Mouse (Mus musculus) hindbrain, embryonic 11.5 days (tissue): ENCODE results near the gene Slc4a1. TPM values are rescaled to one million over a fixed set of nuclear protein-coding genes. Genes with fewer than 3 reads are reported as not detected.

ENCODE experiments used
- ATAC-seq: fragments of 200-750 bp; cut with Nextera tagmentation; 2 replicates; pipeline ENCODE4 v1.8.0; 2017; ENCODE audit warnings: mild to moderate bottlenecking, moderate TSS enrichment, moderate library complexity; ENCODE audit not compliant: low FRiP score
- DNase-seq: peaks from one replicate; pipeline ENCODE4 v3.0.0-alpha.2; 2015; ENCODE audit warnings: low spot score
- H3K27ac ChIP-seq: fragments of 300-500 bp; sonication (generic); 2 replicates; pipeline ENCODE4 v1.5.1; 2014; ENCODE audit warnings: mild to moderate bottlenecking, low read depth, low read length
- H3K27me3 ChIP-seq: fragments of 300-500 bp; sonication (generic); 2 replicates; pipeline ENCODE4 v1.6.1; 2014; ENCODE audit warnings: mild to moderate bottlenecking, low read length, moderate library complexity, mixed read lengths; ENCODE audit not compliant: control insufficient read depth, insufficient read depth
- H3K36me3 ChIP-seq: fragments of 300-500 bp; sonication (generic); 2 replicates; pipeline ENCODE4 v1.6.1; 2014; ENCODE audit warnings: mild to moderate bottlenecking, low read length, moderate library complexity, mixed read lengths; ENCODE audit not compliant: control insufficient read depth, insufficient read depth
- H3K4me1 ChIP-seq: fragments of 300-500 bp; sonication (generic); replicated peaks from 2 replicates; pipeline ENCODE4 v1.6.1; 2014; ENCODE audit warnings: low read length, mixed read lengths; ENCODE audit not compliant: control insufficient read depth, insufficient read depth
- H3K4me2 ChIP-seq: fragments of 300-500 bp; sonication (generic); replicated peaks from 2 replicates; pipeline ENCODE4 v1.6.1; 2014; ENCODE audit warnings: mild to moderate bottlenecking, low read depth, low read length
- H3K4me3 ChIP-seq: fragments of 300-500 bp; sonication (generic); 2 replicates; pipeline ENCODE4 v1.5.1; 2014; ENCODE audit warnings: low read depth, low read length
- H3K9ac ChIP-seq: fragments of 300-500 bp; sonication (generic); 2 replicates; pipeline ENCODE4 v1.6.1; 2014; ENCODE audit warnings: low read depth, low read length
- H3K9me3 ChIP-seq: fragments of 300-500 bp; sonication (generic); 2 replicates; pipeline ENCODE4 v1.6.1; 2016; ENCODE audit warnings: low read length; ENCODE audit not compliant: control insufficient read depth
- WGBS: fragments of 180-500 bp; shearing (Covaris S2); extraction: QIAGEN DNeasy Blood & Tissue Kit; methylation state at CpG from one replicate; pipeline ENCODE4 v1.1.7; 2014; 5-methylcytosine and 5-hydroxymethylcytosine counted together
- polyA plus RNA-seq: library from polyadenylated mRNA; unstranded; fragments of >200 nt; fragmentation: Nextera tagmentation; extraction: Ambion mirVana; gene quantifications from 2 replicates; pipeline ENCODE4 v1.2.1, GENCODE M21; 2014

Slc4a1 gene
- polyA plus RNA-seq, 1 experiment from 2014 or later = 25.8 TPM

GRCm38 (mm10) chr11:102365699-102366098 is 304 bp downstream of the Slc4a1 start:
- no peak for DNase-seq
- H3K36me3 ChIP-seq = no peaks in the 10 kb centered on the region
- no peaks in the 10 kb centered on the region for H3K4me1 ChIP-seq
- no peaks in the 10 kb centered on the region for H3K27me3 ChIP-seq
- no peak overlapping the region for H3K9ac ChIP-seq
- H3K9me3 ChIP-seq = no peaks in the 10 kb centered on the region
- no peak for ATAC-seq
- 48% methylated on average over 4 of the region's 4 CpGs for WGBS
- no peak overlapping the region for H3K27ac ChIP-seq
- H3K4me2 ChIP-seq = no peak overlapping the region
- H3K4me3 ChIP-seq = no peak overlapping the region

- no peaks in the 10 kb centered on the region for H3K36me3 ChIP-seq
- DNase-seq (no peak), ATAC-seq (no peak)
- 0 out of 2 replicates have a peak overlapping the region, but pooled peaks have one; percentile 2 for H3K4me3 ChIP-seq
- H3K27ac ChIP-seq = no peak overlapping the region
- no peak overlapping the region for H3K9ac ChIP-seq
- H3K27me3 ChIP-seq = no peaks in the 10 kb centered on the region
- no peaks in the 10 kb centered on the region for H3K4me1 ChIP-seq
- WGBS = 80% methylated on average over 14 of the region's 14 CpGs
- no peak overlapping the region for H3K4me2 ChIP-seq
- H3K9me3 ChIP-seq = no peaks in the 10 kb centered on the region
Observed at GRCm38 (mm10) chr11:102364570-102365371, 1.2 kb downstream of the Slc4a1 start.

- WGBS = 68% methylated on average over 2 of the region's 2 CpGs
- no peaks in the 10 kb centered on the region for H3K27me3 ChIP-seq
- ATAC-seq = no peak
- H3K4me3 ChIP-seq = no peak overlapping the region
- H3K4me1 ChIP-seq = no peaks in the 10 kb centered on the region
- H3K36me3 ChIP-seq = no peaks in the 10 kb centered on the region
- DNase-seq = no peak
- no peak overlapping the region for H3K9ac ChIP-seq
- H3K9me3 ChIP-seq = no peaks in the 10 kb centered on the region
- no peak overlapping the region for H3K27ac ChIP-seq
- no peak overlapping the region for H3K4me2 ChIP-seq
Observed at GRCm38 (mm10) chr11:102363623-102364022, 2.4 kb downstream of the Slc4a1 start.

- H3K9ac ChIP-seq = no peak overlapping the region
- H3K9me3 ChIP-seq = no peaks in the 10 kb centered on the region
- 91% methylated on average over 8 of the region's 8 CpGs for WGBS
- H3K27ac ChIP-seq = no peak overlapping the region
- no peak overlapping the region for H3K4me3 ChIP-seq
- ATAC-seq (no peak), DNase-seq (no peak)
- H3K4me2 ChIP-seq = no peak overlapping the region
- no peaks in the 10 kb centered on the region for H3K36me3 ChIP-seq
- H3K4me1 ChIP-seq = no peaks in the 10 kb centered on the region
- no peaks in the 10 kb centered on the region for H3K27me3 ChIP-seq
Observed at GRCm38 (mm10) chr11:102361776-102362495, 4.1 kb downstream of the Slc4a1 start.

- Histone ChIP-seq H3K4me3 (no peak overlapping the region), H3K4me2 (no peak overlapping the region), H3K27me3 (no peaks in the 10 kb centered on the region), H3K4me1 (no peaks in the 10 kb centered on the region), H3K36me3 (no peaks in the 10 kb centered on the region), H3K9me3 (no peaks in the 10 kb centered on the region), H3K27ac (no peak overlapping the region), H3K9ac (no peak overlapping the region)
- DNase-seq (no peak), ATAC-seq (no peak)
- 73% methylated on average over 10 of the region's 10 CpGs for WGBS
Observed at GRCm38 (mm10) chr11:102358365-102358764, 7.6 kb downstream of the Slc4a1 start.

GRCm38 (mm10) chr11:102356636-102357350 is 9.2 kb downstream of the Slc4a1 start:
- Histone ChIP-seq H3K4me3 (no peak overlapping the region), H3K4me1 (no peaks in the 10 kb centered on the region), H3K36me3 (no peaks in the 10 kb centered on the region), H3K9me3 (no peaks in the 10 kb centered on the region), H3K4me2 (no peak overlapping the region), H3K27ac (no peak overlapping the region), H3K9ac (no peak overlapping the region), H3K27me3 (no peaks in the 10 kb centered on the region)
- no peak for DNase-seq
- no peak for ATAC-seq
- WGBS = 70% methylated on average over 30 of the region's 31 CpGs

GRCm38 (mm10) chr11:102356190-102356589 is 9.8 kb downstream of the Slc4a1 start:
- Histone ChIP-seq H3K27ac (no peak overlapping the region), H3K27me3 (no peaks in the 10 kb centered on the region), H3K36me3 (no peaks in the 10 kb centered on the region), H3K4me1 (no peaks in the 10 kb centered on the region), H3K9ac (no peak overlapping the region), H3K9me3 (no peaks in the 10 kb centered on the region), H3K4me2 (no peak overlapping the region), H3K4me3 (no peak overlapping the region)
- DNase-seq (no peak), ATAC-seq (no peak)
- 84% methylated on average over 12 of the region's 12 CpGs for WGBS

- no peak for DNase-seq
- ATAC-seq = no peak
Observed at GRCm38 (mm10) chr11:102355501-102355900, 10.5 kb downstream of the Slc4a1 start.

More at GRCm38 (mm10) chr11:102355501-102355900, 10.5 kb downstream of the Slc4a1 start:
- H3K27me3 ChIP-seq = no peaks in the 10 kb centered on the region
- H3K9me3 ChIP-seq = no peaks in the 10 kb centered on the region
- H3K4me1 ChIP-seq = no peaks in the 10 kb centered on the region
- H3K27ac ChIP-seq = no peak overlapping the region
- 85% methylated on average over 3 of the region's 3 CpGs for WGBS
- H3K9ac ChIP-seq = no peak overlapping the region
- H3K4me2 ChIP-seq = no peak overlapping the region
- no peak overlapping the region for H3K4me3 ChIP-seq
- no peaks in the 10 kb centered on the region for H3K36me3 ChIP-seq
